Mouse (Mus musculus) spleen, postnatal 10 days (tissue): ENCODE data around the gene Il15ra.
A peak's percentile ranks its signal among the peaks of the same experiment; 100 is the strongest.

Experiments
- DNase-seq, 2 experiments: peaks; one replicate each; pipeline ENCODE4 v3.0.0; 2021 to 2022; ENCODE audit warnings: low spot score in 2 of 2

Gene Il15ra

DNA sequence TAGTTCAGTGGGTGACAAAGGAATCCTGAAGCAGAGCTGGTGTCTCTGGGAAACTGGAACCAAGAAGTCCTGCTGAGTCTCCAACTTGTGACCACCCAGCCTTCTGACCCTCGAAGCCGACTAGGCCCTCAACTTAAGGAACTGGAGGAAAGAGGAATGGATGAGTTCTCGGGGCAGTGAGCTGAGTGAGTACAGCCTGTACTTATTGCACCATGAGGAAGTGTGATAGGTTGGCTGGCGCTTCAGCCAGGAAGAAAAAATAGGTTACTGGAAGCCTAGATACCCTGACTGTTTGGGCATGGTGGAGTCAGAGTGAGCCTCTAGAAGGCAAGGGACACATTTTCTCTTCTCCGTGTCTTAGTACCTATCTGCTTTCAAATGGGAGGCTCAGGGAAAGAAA lies 3.4 kb downstream of the Il15ra start:
- no peak for DNase-seq

DNA sequence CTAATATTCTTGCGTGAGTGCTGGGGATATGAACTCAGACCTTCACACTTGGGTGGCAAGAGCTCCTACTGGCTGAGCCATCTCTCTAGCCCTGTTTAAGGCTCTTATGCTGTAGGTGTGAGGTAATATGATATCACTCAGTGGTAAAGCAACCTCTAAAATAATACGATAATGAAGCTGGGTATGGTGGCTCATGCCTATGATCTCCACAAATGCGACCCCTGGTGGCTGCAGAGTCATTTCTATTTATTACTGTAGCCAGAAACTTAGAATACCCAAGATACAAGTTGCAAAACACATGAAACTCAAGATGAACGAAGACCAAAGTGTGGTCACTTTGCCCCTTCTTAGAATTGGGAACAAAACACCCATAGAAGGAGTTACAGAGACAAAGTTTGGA lies 5.0 kb downstream of the Il15ra start:
- DNase-seq: peak; percentile 8 to 71

DNA sequence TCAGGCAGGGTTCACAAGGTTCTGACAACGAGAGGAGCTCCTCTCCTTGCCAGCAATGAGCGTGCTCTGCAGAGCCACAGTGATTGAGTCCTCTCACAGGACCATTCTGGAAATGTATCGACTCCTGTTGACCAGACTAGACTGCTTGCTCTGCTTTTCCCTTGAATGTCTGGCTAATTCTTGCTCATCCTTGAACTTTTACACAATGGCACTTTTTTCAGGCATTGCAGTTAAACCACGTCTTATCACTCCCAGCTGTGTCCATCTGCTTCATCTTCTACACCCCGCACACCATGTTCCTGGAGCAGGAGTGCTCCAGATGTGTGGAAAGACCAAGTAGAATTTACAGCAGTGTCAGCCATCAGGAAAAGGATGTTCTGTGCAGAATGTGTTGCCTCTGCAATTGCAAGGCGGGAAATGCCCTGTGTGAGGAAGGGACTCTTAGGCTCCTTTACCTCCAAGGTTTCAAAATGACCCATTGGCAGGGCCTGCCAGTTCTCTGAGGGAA lies 7.4 kb downstream of the Il15ra start:
- DNase-seq: no peak

DNA sequence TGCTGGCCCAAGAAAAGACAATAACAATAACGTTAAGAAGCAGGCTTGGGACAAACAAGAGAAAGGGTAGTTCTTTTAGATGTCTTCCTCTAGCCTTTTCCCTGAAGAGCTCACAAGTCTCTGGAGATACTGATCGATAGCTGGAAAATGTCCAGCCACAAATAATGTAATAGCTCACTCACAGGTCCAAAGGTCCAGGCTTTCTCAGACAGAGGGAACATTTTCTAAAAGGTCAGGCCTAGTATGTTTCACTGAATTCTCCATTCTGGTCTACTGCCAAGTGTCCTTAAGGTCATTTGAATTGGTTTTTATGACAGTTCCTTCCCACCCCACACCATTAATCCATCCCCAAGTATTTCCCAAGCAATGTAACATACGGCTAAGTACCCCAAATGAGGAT lies 7.9 kb downstream of the Il15ra start:
- no peak for DNase-seq

DNA sequence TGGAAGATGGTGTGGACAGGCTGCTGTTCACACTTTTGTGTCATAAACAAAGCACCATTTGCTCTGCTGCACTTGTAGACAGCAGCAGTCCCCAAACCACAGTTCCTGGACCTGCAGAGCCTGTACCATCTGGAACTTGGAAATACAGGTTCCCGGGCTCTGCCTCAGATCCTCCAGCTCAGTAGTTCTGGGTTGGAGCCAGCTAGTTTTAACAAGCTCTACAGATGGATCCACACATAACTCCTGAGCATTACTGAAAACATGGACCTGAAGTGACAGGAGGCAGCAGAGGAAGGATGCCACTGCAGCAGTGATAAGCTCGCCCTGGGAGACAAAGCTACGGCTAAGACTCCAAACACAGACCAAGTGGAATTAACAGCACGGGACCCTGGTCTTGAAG lies 9.4 kb downstream of the Il15ra start:
- DNase-seq: no peak

DNA sequence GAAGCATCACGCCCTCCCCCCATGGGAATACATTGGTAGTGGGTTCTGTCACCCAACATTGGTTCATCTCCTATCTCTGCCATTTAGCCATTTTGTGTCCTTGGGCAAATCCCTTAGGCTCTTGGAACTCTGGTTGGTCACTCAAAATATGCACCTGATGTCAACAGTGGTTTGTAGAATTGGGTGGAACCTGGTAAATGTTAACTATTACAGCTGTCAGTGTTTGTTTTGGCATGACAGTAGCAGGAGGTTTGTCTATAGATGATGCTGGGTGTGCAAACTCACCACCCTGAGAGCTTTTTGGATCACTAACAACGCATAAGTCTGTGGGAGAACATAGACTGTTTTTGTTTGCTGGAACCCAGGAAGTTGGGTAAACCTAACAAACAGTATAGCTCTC lies 13.5 kb downstream of the Il15ra start:
- no peak for DNase-seq

DNA sequence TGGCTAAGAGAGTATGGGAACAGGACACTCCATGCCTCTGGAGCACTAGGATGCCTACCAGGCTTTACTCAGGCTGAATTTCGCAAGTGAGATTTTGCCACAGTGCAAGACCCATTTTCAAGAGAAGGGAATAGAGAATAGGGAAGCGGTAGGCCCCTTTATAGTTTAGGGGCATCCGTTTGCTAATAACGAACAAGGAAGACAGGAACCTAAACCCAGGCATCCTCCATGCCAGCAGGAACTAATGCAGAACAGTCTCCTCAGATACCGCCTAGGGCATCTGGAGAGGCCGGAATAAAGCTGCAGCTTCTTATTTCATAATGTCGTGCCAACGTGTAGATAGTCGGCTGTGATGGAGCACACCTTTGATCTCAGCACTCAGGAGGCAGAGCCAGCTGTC lies 17.5 kb downstream of the Il15ra start:
- no peak for DNase-seq

DNA sequence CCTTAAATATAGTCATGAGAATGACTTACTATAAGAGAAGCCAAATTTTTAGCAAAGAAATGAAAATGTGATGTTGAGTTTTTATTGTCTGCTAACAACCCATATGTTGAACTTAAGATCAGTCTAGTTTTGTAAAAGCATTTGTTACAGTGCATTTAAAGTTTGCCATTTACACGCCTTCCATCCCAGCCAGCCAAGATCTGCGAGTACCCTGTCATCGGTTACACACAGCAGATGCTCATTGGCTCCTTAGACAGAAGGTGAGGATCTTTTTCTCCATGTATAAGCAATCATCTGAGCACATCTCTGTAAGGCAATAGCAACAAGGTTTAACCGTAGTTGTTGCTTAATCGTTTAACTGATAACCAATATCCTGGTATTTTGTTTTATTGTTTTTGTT lies 22.5 kb downstream of the Il15ra start:
- no peak for DNase-seq

DNA sequence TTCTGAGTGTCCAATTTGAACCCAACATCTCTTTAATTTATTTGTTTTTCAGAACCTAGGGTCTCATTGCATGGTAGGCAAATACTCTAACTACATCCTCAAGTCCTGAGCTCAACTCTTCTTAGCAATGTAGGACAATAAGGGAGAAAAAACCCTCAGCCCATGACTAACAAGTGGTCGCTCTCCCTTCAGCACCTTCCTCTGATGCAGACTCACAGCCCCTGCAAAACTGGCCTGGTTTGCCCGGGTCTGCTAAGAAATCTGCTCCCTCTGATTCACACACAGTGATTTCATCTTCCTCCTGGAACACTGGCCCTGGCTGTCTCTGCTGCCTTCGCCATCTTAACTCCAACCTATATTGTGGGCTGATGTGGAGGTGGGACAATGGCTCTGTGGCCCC lies 24.0 kb downstream of the Il15ra start:
- DNase-seq: no peak

DNA sequence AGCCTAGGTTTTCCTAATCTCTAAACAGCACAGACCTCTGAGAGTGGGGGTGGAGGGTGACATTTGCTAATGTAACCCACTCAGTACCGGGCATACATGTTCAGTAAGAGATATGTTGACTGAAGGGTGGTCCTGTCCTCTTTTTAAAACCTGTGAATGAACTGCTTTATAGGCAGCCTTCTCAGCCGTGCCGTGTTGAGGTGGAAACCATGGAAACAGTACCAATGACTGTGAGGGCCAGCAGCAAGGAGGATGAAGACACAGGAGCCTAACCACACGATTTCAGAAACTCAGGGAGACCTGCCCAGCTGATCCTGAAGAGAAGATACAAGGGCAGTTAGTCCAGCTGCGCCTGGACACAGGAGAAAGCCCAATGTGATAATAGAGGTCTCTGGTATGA lies 27.9 kb downstream of the Il15ra start:
- DNase-seq: no peak

DNA sequence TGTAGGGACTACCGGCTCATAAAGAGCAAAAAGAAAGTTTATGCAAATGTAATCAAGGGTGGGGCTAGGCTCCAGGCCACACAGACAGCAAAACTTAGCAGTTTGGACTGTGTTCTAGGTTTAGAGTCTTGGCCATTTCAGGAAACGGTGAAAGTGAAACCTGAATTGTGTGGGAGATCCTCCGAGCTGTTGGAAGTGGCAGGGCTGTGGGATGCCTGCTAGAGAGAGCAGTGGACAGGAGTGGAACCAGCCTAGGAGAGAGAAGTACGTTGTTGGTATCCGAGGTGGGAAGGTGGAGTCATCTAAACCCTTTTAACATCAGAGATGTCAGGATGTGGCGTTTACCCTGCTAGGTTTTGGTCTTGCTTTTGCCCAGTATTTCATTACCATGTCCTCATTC lies 30.8 kb downstream of the Il15ra start:
- no peak for DNase-seq

DNA sequence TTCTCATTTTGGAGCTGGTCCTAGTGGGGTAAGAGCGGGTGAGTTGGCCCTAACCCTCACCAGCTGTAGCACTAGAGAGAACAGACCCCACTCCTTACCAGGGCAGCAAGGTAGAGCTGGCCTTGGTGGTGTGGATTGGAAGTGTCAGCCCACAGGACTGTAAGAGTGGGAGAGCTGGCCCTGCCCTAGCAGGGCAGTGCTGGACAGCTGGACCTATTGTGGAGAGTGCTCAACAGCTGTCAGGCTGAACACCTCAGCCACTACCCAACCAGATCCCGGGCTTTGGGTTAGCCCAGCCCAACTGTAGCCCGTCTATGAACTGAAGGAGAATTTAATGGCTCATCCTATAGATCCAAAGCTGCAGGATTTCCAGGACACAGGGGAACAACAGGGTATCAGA lies 33.7 kb downstream of the Il15ra start:
- no peak for DNase-seq

DNA sequence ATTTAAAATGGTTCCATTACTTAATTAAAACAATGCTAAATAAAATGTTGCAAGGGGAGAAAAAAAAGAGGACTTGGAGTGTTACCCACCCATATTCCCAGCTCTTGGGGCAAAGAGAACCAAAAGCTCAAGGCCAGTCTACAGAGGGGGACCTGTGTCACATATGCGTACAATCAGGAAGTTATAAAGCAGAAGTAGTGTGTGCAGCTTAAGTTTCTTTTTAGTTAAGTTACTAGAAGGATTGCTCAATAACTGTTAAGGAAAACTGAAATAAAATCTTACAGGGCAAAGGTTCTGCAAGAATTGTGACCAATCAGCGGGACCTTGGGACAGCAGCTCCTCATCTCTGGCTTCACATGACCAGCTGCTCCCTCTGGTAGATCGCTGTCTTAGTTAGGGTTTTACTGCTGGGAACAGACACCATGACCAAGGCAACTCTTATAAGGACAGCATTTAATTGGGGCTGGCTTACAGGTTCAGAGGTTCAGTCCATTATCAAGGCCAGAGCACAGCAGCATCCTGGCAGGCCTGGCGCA lies 34.5 kb downstream of the Il15ra start:
- no peak for DNase-seq

DNA sequence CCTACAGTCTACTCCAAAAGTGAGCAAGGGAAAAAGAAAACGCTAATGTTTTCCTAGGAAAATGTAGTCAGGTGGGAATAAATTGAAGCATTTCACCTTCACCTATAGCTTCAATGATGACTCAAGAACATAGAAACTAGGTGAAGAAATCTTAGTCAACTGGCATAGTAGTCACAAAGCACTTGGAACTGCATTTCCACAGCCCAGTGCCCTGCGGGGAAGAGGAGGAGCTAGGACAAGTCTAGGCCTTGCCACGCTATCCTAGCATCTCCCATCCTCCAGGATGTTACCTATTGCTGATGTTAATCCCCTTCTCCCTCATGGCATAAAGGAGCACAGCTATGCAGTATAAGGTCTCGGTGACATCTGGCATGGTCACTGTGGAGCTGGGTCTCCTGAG lies 57.5 kb downstream of the Il15ra start:
- DNase-seq: no peak

DNA sequence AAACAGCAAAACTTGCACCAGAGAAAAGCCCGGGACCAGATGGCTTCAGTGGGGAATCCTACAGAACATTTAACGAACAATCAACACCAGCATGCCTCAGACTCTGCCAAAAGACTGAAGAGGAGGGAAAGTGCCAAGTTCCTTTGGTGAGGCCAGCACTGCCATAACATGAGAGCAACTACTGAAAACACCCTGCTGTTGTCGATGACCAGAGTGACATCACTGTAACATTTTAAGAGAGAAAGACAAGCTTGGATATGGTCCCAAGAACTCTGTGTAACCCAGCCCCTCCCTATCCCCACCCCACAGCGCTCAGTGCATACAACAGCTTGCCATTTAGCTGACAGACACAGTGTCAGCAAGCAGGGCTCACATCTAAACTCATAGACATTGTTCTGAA lies 60.6 kb downstream of the Il15ra start:
- DNase-seq: no peak

DNA sequence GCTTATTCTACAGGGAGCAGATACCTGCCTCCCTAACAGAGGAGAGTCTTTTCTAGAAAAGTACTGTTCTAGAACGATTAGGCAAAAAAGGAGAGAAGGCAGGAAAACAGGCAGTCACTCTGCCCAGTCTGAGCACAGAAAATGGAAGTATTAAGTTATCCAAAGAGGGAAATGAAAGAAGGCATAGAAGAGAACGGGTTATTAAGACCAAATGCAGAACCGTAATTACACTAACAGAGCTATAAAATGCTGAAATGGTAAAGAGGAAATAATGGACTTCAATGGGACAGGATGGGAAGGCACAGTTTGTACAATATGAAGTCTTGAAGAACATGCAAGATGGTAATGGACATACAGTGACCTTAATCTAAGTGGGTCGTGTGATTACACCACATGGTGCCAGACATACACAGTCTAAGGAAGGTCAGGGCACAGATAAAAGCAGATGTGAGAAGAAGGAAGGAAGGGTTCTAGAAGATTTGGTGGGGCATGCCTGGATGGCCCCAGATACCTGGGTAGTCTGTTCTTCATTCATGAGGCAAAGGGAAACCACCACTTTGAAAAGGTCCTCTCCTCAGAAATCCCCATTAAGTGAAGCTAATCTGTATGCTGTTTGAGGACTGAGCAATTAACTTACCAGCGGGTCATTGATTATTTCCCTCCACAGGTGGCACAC lies 61.5 kb downstream of the Il15ra start:
- DNase-seq: no peak

DNA sequence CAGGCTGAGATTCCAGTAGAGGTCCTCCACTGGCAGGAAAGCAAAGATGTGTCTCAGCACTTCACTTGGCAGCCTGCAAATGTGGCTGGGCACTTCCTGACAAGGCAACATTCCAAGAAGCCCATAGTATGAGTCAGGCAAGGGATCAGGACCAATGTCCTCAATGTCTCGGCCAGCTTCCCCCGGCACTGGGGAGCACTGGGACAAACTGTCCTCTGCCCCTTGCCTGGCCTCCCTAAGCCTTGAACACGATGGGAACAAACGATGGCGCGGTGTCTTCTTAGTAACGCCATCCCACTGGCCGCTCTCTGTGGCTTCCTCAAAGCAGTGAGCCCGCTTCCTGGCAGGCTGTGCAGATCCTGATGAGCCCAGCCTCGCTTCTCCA lies 62.1 kb downstream of the Il15ra start:
- no peak for DNase-seq

DNA sequence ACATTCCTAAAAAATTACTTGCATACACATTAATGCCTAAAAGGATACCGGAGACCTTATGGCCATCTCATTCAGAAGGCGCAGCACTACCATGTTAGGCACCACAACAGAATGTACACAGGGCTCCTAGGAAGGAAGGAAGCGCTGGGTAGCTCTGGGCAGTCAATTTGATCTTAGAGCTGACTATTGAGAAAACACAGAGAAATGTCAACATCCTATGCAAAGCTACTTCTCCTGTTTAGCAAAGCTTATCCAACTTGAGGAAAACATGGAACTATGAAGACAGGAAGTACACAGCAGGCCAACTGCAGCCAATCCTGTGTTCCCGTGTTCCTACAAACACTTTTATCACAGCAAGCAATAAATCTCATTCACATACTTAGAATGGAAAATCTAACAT lies 66.6 kb downstream of the Il15ra start:
- DNase-seq: no peak

DNA sequence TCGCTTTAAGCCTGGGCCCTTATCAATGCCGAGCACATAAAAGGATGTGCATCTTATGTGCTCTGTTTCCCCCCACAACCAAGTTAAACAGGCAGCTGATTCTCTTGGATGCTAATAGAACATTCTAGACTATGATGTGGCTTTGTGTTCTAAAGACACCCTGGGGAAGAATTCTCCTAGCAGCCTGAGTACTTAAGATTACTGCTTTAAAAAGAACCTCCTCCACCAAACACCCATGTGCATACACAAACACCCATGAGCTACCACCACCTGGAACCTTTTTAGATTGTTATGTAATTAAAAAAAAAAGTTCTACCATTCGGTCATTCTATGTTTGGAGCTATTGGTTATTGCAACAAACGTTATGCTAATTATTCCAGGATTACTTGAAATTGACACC lies 67.3 kb downstream of the Il15ra start:
- no peak for DNase-seq

DNA sequence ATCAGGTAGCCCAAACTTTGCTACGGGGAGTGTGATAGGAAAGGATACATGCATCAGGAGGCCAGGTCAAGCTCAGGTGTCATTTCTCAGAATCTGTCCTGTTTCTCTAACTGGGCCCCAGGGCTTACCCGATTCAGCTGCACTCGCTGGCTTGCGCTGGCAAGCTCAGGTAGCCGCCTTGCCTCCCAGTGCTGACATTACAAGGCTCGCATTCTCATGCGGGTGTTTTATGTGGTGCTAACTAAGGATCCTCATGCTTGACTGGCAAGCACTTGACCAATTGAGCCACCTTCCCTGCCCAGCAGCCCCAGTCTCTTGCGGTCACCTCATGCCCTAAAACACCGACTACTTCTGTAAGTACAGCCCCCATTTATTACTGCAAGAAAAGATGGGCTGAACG lies 69.3 kb downstream of the Il15ra start:
- DNase-seq: no peak

DNA sequence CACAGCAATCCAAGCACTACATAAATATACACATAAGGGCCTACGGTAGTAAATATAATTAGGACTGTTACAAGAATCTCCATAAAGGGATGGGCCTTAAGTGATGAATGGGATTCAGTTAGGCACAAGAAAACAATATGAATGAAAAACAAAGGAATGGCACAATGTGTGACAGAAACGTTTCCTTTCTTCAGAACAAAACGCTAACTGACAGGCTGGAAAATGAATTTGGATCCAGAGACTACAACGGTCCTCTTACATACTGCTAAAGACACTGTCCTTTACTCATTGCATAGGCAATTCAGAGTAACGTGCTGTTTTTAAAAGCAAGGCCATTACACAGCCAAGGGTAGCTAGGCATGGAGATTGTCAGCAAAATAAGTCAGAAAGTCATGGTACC lies 70.0 kb downstream of the Il15ra start:
- DNase-seq: no peak

DNA sequence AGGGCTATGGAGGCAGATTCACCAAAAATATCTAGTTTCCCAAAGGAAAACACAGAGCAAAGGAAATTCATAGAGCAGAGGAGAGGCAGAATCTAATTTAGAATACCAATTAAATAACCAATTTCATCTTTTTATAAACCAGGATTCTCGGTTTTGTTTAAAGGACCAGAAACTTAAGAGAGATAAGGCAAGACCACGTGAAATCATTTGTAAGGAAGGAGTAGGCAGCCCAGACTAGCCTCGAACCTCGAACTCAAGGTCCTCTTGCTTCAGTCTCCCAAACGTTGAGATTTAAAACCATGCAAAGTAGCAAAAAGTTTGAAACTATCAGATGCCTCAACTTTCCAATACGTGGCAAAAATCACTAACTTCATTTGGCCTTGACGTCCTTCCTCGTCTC lies 71.3 kb downstream of the Il15ra start:
- DNase-seq: no peak

DNA sequence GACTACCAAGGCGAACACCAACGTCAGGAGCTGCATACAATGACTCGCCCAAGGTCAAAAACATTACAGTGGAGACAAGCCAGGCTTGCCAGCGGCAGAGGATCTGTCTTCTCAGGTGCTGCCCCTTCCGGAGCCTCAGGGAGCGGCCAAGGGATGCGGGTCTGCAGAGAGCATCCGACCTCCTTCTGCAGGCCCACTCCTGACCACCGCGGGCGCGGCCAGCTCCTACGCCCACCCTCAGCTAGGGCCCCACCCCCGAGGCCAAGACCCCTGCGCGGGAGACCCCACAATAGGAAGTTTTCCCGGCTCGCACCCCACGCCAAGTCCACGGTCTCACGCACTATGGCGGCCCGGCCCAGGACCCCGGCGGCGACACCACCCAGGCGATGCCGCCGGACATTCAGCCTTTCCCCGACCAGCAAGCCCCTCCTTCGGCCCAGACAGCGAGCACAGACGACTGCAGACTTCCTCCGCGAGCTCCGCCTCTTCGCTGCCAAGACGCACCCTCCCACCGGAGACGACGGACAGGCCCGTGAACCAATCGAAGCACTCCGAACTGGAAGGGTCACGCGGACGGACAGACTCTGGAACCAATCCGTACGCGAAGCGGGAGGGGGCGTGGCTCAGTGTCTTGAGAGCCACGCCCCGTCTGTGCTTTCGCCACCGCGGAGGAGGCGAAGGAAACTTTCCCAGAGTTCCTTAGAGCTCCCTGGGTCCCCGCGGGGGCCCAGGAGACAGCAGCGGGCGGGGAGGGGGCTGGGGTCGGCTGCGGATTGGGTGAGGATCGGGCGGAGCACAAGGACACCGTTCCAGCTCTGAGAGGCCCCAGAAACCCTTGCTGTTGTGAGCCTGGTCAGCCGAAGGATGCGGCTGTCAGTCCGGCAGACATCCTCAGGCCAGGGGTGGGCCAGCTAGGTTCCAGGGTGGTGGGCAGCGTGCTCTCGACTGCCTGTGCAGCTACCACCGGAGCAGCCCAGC lies 72.3 kb downstream of the Il15ra start, which contains the start of the genes Fbh1 and Ankrd16:
Fbh1 (minus strand) TSS at position 492 of the 978 bp plus-strand sequence.
Ankrd16 (plus strand) TSS at position 786 of the 978 bp plus-strand sequence.
- peak; percentile 100 for DNase-seq
